In genomic region chr9:60828196-60828595, GRCm38 (mm10) we compare ENCODE assay signal across 19 mouse cellular contexts.
"Had no signal": no experiment of that assay in that cellular context is flagged by ENCODE, and none has a peak within 500 bp of the region (broad histone marks: within the 10 kb centered on the region; RNA-seq: fewer than 3 reads in every experiment).

No protein-coding gene starts in this region.

- H3K27ac ChIP-seq: layer of hippocampus, adult 2 months; limb, embryonic 10.5 days; limb, embryonic 13.5 days; liver, embryonic 12.5 days; liver, embryonic 15.5 days; lung, embryonic 15.5 days; stomach, postnatal 0 days had no signal

- H3K36me3 ChIP-seq: limb, embryonic 10.5 days; liver, embryonic 12.5 days; liver, embryonic 15.5 days; lung, embryonic 15.5 days had no signal

- H3K9ac ChIP-seq: limb, embryonic 13.5 days; liver, embryonic 12.5 days; liver, embryonic 15.5 days; lung, embryonic 15.5 days had no signal

- H3K4me1 ChIP-seq: liver, embryonic 12.5 days; liver, embryonic 15.5 days had no signal

- H3K4me3 ChIP-seq: layer of hippocampus, adult 2 months; limb, embryonic 10.5 days; limb, embryonic 13.5 days; liver, embryonic 12.5 days; liver, embryonic 15.5 days; lung, embryonic 15.5 days had no signal

- ATAC-seq: liver, embryonic 12.5 days had no signal

- H3K4me2 ChIP-seq: limb, embryonic 13.5 days; liver, embryonic 12.5 days; liver, embryonic 15.5 days; lung, embryonic 15.5 days; midbrain, embryonic 11.5 days had no signal

- H3K27me3 ChIP-seq: limb, embryonic 13.5 days; liver, embryonic 12.5 days; liver, embryonic 15.5 days; lung, embryonic 15.5 days had no signal

- H3K9me3 ChIP-seq: limb, embryonic 10.5 days; limb, embryonic 13.5 days; liver, embryonic 12.5 days; liver, embryonic 15.5 days; lung, embryonic 15.5 days had no signal

- DNase-seq: kidney, postnatal 14 days; layer of hippocampus, adult 9-11 months; liver; lung, adult 18-20 months; lung, postnatal 10 days; lung, postnatal 36 days; midbrain, embryonic 14.5 days; right cerebral cortex, postnatal 14 days; right cerebral cortex, postnatal 4 days; thymus, adult 2 months; thymus, postnatal 25 days had no signal
